Mouse (Mus musculus): Measurements from ENCODE around the gene Col6a6.
A peak's percentile ranks its signal among the peaks of the same experiment; 100 is the strongest.

Col6a6 gene

GRCm38 (mm10) chr9:105737448-105737847 lies 90.5 kb downstream of the Col6a6 start:
- no peak for DNase-seq (ENCODE audit: low spot score)

DNA sequence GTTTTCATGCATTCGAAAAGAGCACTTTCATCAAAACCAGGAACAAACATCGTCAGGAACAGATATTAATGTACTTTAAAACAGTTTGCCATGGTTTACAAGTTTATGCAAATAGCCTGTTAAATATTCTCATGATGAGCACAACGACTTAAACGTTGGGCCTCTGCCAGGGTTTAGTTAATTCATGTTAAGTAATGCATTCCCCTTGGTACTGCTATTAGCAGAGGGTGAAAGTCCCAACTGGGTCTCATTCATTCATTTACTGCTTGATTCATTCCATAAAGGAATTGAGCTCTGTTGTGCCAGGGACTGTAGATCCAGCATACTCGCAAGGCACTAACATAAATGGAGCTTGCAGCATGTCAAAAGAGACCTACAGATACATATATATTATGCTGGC lies 92.8 kb downstream of the Col6a6 start:
- no peak for DNase-seq (ENCODE audit: low spot score)

DNA sequence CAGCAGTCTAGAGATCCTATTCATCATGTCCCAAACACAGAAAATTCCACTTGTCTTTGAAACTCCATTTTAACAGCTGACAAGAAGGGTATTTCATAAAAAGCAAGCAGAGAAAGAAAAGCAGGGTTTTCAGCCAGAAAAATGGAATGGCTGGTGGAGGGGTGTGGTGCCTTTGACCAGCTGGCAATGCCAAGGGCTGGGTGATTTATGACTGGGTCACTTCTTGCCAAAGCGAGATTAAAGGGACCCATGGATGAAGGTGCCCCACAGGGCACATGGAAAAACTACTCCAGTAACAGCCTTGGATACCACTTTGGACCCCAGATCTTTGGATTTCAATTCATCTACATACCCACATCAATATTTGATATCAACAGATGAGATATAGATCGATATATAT lies 93.3 kb downstream of the Col6a6 start:
- DNase-seq (ENCODE audit: low spot score), result no peak

DNA sequence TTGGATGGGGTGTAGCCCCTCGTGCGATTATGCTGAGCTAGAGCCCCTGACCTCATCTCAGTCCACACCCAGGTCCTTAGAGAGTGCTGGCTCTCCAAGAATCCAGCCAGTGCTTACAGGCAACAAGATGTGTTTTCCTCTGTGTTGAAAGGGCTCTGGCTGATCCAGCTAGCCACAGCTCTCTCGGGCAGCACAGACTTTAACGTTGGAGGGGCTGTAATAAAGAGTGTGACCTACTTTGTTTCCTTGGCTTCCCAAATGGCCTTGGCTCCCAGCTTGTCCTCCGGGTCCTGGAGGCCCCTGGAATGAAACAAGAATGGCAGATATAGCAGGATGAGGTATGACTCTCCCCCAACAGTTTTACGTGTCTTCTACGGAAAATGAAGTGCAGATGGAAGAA lies 96.0 kb downstream of the Col6a6 start:
- no peak for DNase-seq (ENCODE audit: low spot score)

DNA sequence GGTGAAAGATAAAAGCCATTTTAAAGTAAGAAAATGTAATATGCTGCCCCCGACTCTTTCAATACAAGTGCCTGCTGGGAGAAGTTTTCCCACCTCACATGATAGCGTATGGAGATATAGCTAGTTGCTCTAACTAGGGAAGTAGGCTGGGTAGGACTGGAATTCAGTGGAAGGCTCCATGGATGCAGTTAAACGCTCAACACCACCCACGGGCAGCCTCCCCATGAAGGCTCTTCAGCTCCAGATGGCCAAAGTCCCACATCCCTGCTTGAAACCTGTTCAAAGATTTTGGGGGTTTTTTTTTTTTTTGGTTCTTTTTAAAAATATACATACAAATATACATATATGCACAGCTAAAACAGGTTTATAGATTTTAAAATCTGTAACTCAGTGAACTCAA lies 107.5 kb downstream of the Col6a6 start:
- no peak for DNase-seq (ENCODE audit: low spot score)

DNA sequence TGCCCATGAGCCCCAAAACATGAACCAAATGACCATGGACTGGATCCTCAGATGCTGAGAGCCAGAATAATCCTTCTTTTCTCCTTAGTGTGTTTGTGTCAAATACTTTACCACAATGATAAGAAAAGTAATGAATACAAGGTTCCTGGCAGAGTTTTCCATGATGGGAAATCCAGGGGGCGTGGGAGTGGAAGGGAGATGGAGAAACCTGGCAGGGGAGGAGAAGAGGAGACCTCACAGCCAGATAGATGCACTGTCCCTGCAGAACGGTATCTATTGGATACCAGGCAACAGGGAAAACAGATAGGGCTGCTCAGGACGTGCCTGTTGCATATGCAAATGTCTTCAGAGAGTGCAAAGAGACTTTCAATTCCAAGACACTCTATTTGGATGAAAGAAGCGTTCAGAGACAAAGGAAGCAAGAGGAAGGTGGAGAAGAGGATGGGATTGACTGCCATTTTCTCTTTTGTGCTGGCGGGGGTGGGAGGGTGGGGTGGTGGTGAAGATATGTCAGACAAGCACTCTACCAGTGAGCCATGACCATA lies 108.0 kb downstream of the Col6a6 start:
- no peak for DNase-seq (ENCODE audit: low spot score)

GRCm38 (mm10) chr9:105719367-105719766 lies 108.6 kb downstream of the Col6a6 start:
- no peak for DNase-seq (ENCODE audit: low spot score)

DNA sequence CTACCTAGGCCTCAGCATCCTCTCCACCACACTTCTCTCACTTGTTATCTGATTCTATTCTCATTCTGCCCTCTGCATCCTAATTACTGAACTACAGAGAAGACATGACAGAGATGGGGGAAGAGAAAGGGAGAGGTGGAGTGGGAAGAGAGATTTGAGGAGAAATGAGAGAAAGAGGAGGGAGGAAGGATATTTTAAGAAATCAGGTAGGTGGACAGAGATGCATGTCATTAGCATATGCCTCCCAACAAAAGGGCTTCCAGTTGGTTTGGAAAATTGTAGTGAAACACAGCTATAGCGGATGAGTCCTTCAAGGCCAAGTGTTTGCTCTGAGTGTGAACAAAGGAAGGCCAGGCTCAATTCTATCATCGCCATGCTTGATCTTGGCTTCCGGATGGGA lies 115.9 kb downstream of the Col6a6 start:
- DNase-seq (ENCODE audit: low spot score), result no peak

DNA sequence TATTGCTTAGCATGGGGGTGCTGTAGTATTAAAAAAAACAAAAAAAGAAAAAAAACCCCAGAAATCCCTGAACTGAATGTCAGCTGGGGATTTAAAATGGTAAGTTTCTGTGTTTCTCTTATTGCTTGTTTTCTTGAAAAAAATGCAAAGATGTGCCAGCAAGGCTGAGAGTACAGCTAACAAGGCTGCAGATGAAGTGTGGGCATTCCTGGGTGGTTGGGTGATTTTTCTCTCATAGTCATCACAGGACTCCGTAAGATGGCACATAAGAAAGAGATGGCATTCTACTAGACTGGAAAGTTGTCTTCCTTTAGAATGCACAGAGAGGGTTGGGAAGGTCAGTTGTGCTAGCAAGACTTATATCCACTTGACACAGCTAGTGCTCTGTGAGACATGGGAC lies 122.9 kb downstream of the Col6a6 start:
- no peak for DNase-seq (ENCODE audit: low spot score)

DNA sequence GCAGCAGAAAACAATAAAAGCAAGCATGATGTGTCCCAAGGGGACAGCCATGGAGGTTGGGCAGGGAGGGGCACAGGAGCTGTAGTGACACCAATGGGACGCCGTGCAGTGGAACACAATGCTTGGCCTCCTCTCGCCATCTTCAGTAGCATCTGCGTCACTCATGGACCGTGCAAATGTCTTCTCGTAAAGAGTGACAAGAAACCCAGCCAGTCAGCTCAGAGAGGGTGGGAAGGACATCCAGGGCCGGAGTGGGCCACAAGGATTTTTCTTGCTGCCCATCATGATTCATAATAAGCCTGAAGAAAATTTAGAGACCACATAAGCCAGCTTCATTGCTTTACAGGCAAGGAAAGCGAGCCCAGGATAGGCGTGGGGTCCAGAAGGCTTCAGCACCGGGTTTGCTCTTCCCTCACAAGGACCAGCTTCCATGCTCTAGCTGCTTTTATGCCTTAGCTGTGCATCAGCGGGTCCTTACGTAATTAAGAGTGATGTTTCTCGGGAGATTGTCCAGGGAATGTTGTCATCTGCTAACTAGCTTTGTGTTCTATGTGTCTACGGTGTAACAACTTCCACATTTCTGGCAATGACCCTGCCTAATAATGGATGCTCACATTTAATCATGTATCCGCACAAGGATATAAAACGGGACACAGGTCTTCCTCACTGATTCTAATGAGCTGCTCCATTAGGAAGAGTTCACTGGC lies 123.6 kb downstream of the Col6a6 start:
- no peak for DNase-seq (ENCODE audit: low spot score)

- DNase-seq (ENCODE audit: low spot score), result no peak
Observed at GRCm38 (mm10) chr9:105701966-105702365, 126.0 kb downstream of the Col6a6 start.

DNA sequence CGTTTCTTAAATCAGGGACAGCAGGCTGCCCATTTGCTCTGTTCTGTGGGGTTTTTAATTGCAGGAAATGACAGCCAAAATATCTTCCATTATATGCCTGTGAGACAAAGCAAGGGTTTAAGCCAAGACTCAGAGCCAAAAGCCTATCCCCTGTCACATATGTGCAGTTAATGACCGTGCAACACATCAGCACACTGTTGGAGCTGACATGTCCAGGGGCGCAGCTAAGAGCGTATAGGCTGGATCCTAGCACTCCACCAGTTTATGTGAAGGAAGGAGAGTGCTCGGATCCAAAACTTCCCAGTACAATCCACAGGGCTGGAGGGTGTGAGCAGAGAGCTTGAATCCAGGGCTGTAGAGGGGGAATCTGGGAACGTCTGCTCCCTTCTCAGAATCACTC lies 127.3 kb downstream of the Col6a6 start:
- DNase-seq (ENCODE audit: low spot score), result no peak

DNA sequence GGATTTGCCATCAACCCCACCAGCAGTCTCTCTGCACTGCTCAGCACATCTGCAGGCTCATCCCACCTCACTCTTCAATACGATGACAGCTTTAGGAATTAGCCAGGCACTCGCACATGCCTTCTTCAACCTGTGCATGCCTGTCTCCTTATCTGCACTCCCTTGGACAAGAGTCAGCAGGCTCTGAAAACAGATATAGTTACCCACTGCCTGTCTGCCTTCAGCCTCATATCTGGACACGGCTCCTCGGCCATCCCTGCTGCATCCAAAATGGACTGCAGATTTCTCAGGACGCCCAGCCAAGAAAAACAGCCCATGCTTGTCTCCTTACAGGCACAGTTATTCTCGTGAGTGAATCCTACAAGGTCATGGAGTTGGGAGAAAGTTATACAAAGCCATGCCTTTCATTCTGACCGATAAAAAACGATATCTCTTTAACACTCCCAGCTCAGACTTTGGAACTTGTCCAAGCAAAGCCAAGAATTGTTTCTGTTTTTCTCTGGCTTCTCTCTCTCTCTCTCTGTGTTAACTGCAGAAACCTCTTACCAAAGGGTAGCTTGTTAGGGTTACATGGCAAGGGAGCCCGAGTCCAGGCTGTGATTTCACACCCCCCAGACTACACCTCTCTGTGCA lies 130.1 kb downstream of the Col6a6 start:
- peak; percentile 25 for DNase-seq (ENCODE audit: low spot score)

- no peak for DNase-seq (ENCODE audit: low spot score)
Observed at GRCm38 (mm10) chr9:105696818-105697564, 131.0 kb downstream of the Col6a6 start.

GRCm38 (mm10) chr9:105693854-105694253 lies 134.1 kb downstream of the Col6a6 start:
- peak; percentile 80 for DNase-seq (ENCODE audit: low spot score)

- no peak for DNase-seq (ENCODE audit: low spot score)
Observed at GRCm38 (mm10) chr9:105693056-105693455, 134.9 kb downstream of the Col6a6 start.

- no peak for DNase-seq (ENCODE audit: low spot score)
Observed at GRCm38 (mm10) chr9:105692472-105692871, 135.5 kb downstream of the Col6a6 start.

DNA sequence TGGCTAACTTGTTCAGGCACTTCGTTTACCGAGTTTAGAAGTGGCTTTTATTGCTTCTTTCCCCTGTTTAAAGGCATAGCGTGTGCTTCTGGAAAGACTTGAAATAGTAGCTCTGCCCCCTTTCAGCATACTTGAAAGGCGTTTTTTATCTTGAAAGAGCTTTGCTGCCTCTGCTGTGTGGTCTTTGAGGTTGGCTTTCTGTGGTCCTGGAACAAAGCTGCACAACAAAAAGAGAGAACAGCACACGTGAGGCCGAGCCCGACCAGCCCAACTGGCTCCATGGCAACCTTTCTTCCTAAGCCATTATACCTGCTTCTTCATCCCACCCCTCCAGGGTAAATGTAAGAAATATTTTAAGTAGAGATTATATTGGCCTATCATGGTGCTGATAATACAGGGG lies 138.5 kb downstream of the Col6a6 start:
- no peak for DNase-seq (ENCODE audit: low spot score)

- DNase-seq (ENCODE audit: low spot score), result no peak
Observed at GRCm38 (mm10) chr9:105684549-105685165, 143.3 kb downstream of the Col6a6 start.

GRCm38 (mm10) chr9:105681386-105681785 lies 146.6 kb downstream of the Col6a6 start:
- no peak for DNase-seq (ENCODE audit: low spot score)

GRCm38 (mm10) chr9:105675941-105676340 lies 152.0 kb downstream of the Col6a6 start:
- no peak for DNase-seq (ENCODE audit: low spot score)

- no peak for DNase-seq (ENCODE audit: low spot score)
Observed at GRCm38 (mm10) chr9:105672032-105672431, 155.9 kb downstream of the Col6a6 start.
